Comparison of ENCODE assay signal across 14 mouse cellular contexts in genomic region chr17:84121291-84121690, GRCm38 (mm10).
DNase-seq lines count a peak whose midpoint lies in the region; TF ChIP-seq lines count a peak whose summit lies in the region.
"Had no signal": no experiment of that assay in that cellular context is flagged by ENCODE, and none has a peak within 500 bp of the region (broad histone marks: within the 10 kb centered on the region; RNA-seq: fewer than 3 reads in every experiment).

No protein-coding gene starts in this region.

- WGBS in lung, adult 2 months, result 74% methylated on average over 6 of the region's 6 CpGs
- 74% methylated on average over 6 of the region's 6 CpGs for WGBS in cerebellum, adult 2 months

- peaks cover 5% of the 10 kb centered on the region; the same call in 1 of the 2 replicates for H3K4me1 ChIP-seq in lung, adult 2 months (ENCODE audit: control insufficient read depth, insufficient read depth, low read length)
- peaks cover 81% of the 10 kb centered on the region for H3K4me1 ChIP-seq in bone marrow macrophage, adult 2 months (ENCODE audit: control insufficient read depth, insufficient read depth, low read length)
- H3K4me1 ChIP-seq in megakaryocyte, embryonic 14.5 days, result peaks cover 96% of the 10 kb centered on the region
- H3K4me1 ChIP-seq in cerebellum, adult 2 months (ENCODE audit: control insufficient read depth, insufficient read depth, low read length), result 0 out of 2 replicates have a peak, but pooled peaks cover under 1% of the 10 kb centered on the region
- H3K4me1 ChIP-seq: hindbrain, embryonic 12.5 days had no signal

- H3K27me3 ChIP-seq in megakaryocyte, embryonic 14.5 days (replicated peaks), result no peaks in the 10 kb centered on the region
- no peaks in the 10 kb centered on the region for H3K27me3 ChIP-seq in cerebellum, adult 2 months (ENCODE audit: control insufficient read depth, insufficient read depth, low read length)
- H3K27me3 ChIP-seq: embryonic facial prominence, embryonic 12.5 days; hindbrain, embryonic 12.5 days; kidney, embryonic 15.5 days; limb, embryonic 15.5 days had no signal

- TF ChIP-seq CTCF in lung, adult 2 months (IDR thresholded peaks at IDR 0.05; ENCODE audit: insufficient read depth, low read length), result no peak
- TF ChIP-seq CTCF in bone marrow macrophage, adult 2 months (IDR thresholded peaks at IDR 0.05; ENCODE audit: low read depth, low read length), result no peak
- TF ChIP-seq CTCF in cerebellum, adult 2 months (IDR thresholded peaks at IDR 0.05; ENCODE audit: borderline replicate concordance, insufficient read depth, low read depth, low read length), result no peak

- peak overlapping the region; percentile 98 for H3K27ac ChIP-seq in bone marrow macrophage, adult 2 months (ENCODE audit: insufficient read depth, low read depth, low read length)
- no peak overlapping the region for H3K27ac ChIP-seq in cerebellum, adult 2 months (ENCODE audit: insufficient read depth, low read length)
- H3K27ac ChIP-seq: embryonic facial prominence, embryonic 12.5 days; hindbrain, embryonic 12.5 days; kidney, embryonic 15.5 days; limb, embryonic 15.5 days had no signal

- H3K9me3 ChIP-seq in megakaryocyte, embryonic 14.5 days, result no peaks in the 10 kb centered on the region
- H3K9me3 ChIP-seq: embryonic facial prominence, embryonic 12.5 days; hindbrain, embryonic 12.5 days; kidney, embryonic 15.5 days; limb, embryonic 15.5 days had no signal

- H3K36me3 ChIP-seq in megakaryocyte, embryonic 14.5 days (replicated peaks; ENCODE audit: low read length), result peaks cover 2% of the 10 kb centered on the region
- H3K36me3 ChIP-seq: embryonic facial prominence, embryonic 12.5 days; hindbrain, embryonic 12.5 days; kidney, embryonic 15.5 days; limb, embryonic 15.5 days had no signal

- no peak overlapping the region for H3K4me3 ChIP-seq in lung, adult 2 months (replicated peaks; ENCODE audit: extremely low read depth, low read depth, low read length)
- peak overlapping the region; percentile 68 for H3K4me3 ChIP-seq in bone marrow macrophage, adult 2 months (ENCODE audit: insufficient read depth, low read length)
- H3K4me3 ChIP-seq in megakaryocyte, embryonic 14.5 days (replicated peaks), result peak overlapping the region; percentile 83
- H3K4me3 ChIP-seq in cerebellum, adult 2 months (replicated peaks; ENCODE audit: insufficient read depth, low read depth, low read length), result no peak overlapping the region
- H3K4me3 ChIP-seq: embryonic facial prominence, embryonic 12.5 days; hindbrain, embryonic 12.5 days; kidney, embryonic 15.5 days; limb, embryonic 15.5 days had no signal

- no peak for DNase-seq in lung, adult 2 months
- no peak for DNase-seq in lung, postnatal 25 days (ENCODE audit: low spot score)
- no peak for DNase-seq in frontal cortex, postnatal 25 days (ENCODE audit: low spot score in 2 of 2)
- DNase-seq in adrenal gland, postnatal 10 days, result no peak
- DNase-seq in cerebellum, adult 2 months, result no peak
- DNase-seq: cerebellum, postnatal 14 days; layer of hippocampus, postnatal 36 days; right cerebral cortex, postnatal 4 days had no signal

- peak; percentile 35; the same call in 1 of the 2 replicates for TF ChIP-seq POLR2A in lung, adult 2 months (IDR thresholded peaks at IDR 0.05; ENCODE audit: borderline replicate concordance, extremely low read depth, low read depth, low read length)
- no peak for TF ChIP-seq POLR2A in bone marrow macrophage, adult 2 months (IDR thresholded peaks at IDR 0.05; ENCODE audit: borderline replicate concordance, low read depth, low read length)
- no peak for TF ChIP-seq POLR2A in cerebellum, adult 2 months (IDR thresholded peaks at IDR 0.05; ENCODE audit: borderline replicate concordance, insufficient read depth, low read length)

Comparison
In these comparisons a context has a peak if more than half of its experiments do, and no peak if none do; other contexts are left out.
1. H3K4me3 ChIP-seq: peak in bone marrow macrophage, adult 2 months (single experiment) and megakaryocyte, embryonic 14.5 days (single experiment); none in lung, adult 2 months (single experiment) and cerebellum, adult 2 months (single experiment).